Mouse (Mus musculus) layer of hippocampus, adult 8-10 months (tissue): ENCODE data around the gene Cic. TPM values are rescaled to one million over a fixed set of nuclear protein-coding genes. Genes with fewer than 3 reads are reported as not detected.

ENCODE experiments used
- DNase-seq, 2 experiments: peaks; one replicate each; pipeline ENCODE4 v3.0.0; 2022; ENCODE audit warnings: low spot score in 2 of 2
- total RNA-seq, 4 experiments: library from RNA; stranded (reverse); gene quantifications; 2 replicates each; pipeline ENCODE4 v1.2.4; 2022

The Cic gene
- total RNA-seq, 4 experiments from 2014 or later: 196 to 252 (median 228) TPM

GRCm38 (mm10) chr7:25269029-25269428, 1.5 kb downstream of the Cic start:
- DNase-seq: peak in 1 of 2 experiments; percentile 11

- no peak for DNase-seq
These were observed 2.2 kb downstream of the Cic start for GRCm38 (mm10) chr7:25269545-25270271.

- no peak for DNase-seq
These were observed 3.4 kb downstream of the Cic start for GRCm38 (mm10) chr7:25270652-25271633.

GRCm38 (mm10) chr7:25271651-25272444, 4.3 kb downstream of the Cic start:
- no peak for DNase-seq

DNA sequence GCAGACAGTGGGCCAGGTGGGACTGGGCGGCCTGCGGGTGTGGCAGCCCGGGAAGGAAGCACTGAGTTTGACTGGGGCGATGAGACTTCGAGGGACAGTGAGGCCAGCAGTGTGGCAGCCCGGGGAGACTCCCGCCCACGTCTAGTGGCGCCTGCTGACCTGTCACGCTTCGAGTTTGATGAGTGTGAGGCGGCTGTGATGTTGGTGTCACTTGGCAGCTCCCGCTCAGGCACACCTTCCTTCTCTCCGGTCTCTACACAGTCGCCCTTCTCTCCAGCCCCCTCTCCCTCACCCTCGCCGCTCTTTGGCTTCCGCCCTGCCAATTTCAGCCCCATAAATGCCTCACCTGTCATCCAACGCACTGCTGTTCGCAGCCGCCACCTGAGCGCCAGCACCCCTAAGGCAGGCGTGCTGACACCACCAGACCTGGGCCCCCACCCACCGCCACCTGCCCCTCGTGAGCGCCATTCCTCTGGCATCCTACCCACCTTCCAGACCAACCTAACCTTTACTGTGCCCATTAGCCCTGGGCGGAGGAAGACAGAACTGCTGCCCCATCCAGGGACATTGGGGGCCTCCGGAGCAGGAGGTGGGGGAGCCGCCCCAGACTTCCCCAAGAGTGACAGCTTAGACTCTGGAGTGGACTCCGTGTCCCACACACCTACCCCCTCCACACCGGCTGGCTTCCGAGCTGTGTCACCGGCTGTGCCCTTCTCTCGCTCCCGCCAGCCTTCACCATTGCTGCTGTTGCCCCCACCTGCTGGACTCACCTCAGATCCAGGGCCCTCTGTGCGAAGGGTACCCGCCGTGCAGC, 5.1 kb downstream of the Cic start:
- no peak for DNase-seq

- no peak for DNase-seq
These were observed 6.0 kb downstream of the Cic start for GRCm38 (mm10) chr7:25273259-25274241.

GRCm38 (mm10) chr7:25274571-25274970, 7.1 kb downstream of the Cic start:
- DNase-seq: no peak

DNA sequence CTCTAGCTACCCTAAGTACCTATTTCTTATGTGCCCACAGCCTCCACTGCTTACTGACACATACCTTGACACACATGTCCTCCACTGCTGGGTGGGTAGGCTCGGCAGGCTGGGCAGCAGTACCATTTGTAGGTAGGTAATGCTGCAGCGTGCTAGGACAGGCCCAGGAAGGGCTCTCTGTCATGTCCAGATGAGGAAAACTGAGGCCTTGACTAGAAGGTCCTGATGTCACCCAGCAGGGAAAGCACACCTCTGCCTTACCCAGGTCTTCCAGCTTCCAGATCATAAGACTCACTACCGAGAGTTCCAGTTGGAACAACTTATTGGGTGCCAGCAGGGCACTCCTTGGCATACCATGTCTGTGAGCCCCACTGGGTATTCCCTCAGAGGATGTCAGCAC, 7.5 kb downstream of the Cic start:
- DNase-seq: no peak

GRCm38 (mm10) chr7:25275555-25276298, 8.2 kb downstream of the Cic start:
- peak in 1 of 2 experiments; percentile 6 for DNase-seq

DNA sequence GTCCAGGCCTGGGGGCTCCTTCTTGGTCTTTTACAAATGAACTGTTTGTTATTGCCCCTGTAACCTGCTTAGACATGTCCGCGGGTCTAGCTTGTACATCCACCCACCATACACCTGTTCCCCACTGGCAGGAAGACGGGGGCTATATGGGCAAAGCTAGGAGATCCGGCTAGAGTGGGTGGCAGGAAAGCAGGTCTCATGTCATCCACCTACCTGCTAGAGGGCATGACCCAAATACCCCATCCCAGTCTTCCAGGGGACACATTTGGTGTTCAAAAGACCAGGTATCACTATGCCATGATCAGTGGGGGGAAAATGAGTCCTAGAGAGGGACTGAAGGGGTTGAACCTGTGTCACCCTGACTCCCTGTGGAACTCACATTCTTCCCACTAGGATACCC, 9.9 kb downstream of the Cic start:
- DNase-seq: peak in 1 of 2 experiments; percentile 19

GRCm38 (mm10) chr7:25277998-25278340, 10.5 kb downstream of the Cic start:
- DNase-seq: no peak

DNA sequence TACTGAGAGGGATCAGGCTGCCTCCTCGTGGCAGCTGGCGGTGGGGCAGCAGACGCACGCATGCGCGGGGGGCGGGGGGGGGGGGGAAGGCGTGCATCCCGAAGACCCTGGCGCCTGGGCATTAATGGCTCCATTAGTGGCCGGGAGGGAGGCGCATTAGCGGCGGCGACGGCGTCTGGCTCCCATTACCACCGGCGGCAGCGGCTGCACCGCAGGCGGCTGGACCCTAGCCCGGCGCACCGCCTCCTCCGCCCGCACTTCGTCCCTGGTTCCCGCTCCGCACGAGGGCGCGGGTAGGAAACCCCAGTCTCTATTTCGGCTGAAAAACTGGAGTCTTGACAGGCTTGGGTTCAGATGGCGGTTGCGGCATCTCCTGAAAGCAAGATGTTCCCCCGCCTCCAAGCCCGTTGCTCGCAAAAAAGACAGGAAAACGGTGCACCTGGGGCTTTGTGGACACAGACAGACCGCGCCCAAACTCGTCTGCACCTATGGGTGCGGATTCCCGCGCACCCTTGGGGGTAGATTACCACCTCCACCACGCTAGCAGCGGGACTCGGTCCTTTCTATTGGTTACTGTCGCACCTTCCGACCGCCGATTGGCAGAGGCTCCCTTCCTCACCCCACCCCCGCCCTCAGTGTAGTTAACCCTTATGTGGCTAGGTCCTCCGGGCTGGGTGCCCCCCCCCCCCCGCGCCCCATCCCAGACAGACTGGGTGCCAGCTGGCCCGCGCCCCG, 11.0 kb downstream of the Cic start:
- peak; percentile 82 to 86 for DNase-seq

DNA sequence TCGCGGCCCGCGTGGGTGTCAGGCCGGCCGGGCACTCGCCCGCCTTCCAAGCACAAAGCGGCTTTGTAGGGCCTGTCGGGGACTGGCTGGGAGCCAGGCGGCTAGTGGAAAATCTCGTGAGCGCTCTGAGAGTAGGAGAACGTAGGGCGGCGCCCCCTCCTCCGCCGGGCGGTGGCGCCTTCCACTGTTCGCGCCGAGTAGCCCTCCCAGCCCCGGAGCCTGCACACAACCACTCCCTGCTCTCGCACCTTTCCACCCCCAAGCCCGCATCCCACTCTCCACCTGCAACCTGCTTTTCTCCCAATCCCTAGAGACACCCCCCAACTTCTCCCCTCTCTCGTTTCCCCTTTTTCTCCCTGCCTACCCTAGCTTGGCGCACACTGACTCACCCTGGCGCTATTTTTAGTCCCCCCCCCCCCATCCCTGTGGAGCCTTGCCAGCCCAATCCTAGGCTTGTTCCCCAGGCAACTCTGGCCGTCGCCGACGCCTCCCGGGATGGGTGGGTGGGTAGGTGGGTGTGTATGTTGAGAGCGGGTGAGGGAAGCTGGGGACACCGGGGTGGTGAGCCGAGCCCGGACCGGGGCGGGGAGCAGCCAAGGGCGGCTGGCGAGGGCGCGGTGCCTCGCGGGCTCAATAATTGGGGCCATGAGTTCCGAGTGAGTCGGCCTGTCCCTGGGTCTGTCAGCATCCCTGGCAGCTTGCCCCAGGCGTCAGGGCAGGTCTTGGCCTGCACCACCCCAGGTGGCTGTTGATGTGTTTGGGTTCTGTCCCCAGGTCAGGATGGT, 11.8 kb downstream of the Cic start:
- peak; percentile 89 to 94 for DNase-seq

DNA sequence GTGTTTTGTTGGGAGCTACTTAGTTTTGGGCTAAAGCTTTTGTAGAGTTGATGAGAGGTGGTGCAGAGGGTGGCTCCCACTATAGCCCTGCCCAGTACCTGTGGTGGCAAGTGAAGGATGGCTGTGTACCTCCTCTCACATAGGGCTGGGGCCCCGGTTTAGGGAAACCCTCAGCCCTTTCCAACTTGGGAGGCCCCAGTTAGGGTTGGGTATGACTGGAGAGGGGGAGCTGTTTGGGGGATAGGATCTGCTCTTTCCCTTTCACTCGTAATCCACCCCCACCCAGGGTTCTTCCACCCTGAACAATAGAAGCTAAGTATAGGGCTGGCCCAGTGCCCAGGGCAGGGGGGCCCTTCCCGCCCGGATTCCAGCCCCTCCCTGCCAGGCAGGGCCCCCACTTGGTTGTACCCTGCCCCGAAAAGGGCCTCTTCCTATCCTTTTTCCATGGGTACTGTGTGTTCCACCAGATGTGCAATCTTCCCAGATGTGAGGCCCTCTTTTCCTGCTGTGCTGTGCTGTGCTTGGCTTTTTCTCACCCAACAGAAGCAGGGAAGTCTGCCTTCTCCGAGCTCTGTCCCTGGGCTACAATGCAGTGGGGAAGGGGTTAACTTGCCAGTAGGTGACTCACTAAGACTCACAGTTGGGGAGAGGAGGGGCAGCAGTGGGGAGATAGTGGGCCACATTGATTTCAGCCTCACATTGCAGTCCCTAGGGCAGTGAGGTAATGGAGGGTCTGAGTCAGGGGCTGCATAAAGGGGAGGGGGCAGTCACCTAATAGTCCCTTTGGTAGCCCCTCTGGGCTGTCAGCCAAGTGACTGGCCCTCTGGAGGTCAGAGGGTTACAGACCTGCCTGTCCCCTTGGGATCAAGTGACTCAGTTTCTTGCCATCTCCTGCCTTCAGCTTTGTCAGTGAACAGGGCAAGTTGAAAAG, 12.6 kb downstream of the Cic start:
- peak in 1 of 2 experiments; percentile 65 for DNase-seq

DNA sequence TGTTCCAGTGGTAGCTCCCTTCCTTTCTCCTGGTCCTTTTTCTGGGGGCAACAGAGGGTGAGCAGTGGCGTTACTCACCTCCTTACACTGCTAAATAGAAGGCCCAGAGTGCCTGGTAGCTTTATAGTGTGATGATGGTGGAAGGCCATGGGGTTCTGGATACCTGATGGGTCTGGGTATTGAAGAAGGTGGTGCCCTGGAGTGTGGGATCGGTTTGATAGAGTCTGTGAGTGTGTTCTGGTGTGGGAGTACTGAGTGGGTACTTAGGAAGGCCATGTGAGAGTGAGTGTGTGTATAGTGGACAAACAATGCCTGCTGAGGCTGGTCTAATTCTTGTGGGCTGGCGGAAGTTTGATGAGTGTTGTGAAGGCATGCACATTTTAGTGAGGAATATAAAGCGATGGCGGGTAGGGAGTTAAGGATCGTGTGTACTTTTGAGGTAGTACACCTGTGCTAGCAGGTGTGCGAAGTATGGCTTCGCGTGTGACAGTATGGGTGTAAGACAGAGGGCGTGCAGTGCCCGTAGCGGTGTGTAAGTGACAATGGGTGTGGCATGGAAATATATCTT, 13.7 kb downstream of the Cic start:
- DNase-seq: peak in 1 of 2 experiments; percentile 37
